Comparison of ENCODE assay signal across 8 mouse cellular contexts in genomic region chr7:98171141-98172073, GRCm38 (mm10). TPM values are rescaled to one million over a fixed set of nuclear protein-coding genes. Genes with fewer than 3 reads are reported as not detected.
DNase-seq lines count a peak whose midpoint lies in the region; ATAC-seq and TF ChIP-seq lines count a peak whose summit lies in the region.

No protein-coding gene starts in this region.

- H3K4me1 ChIP-seq in midbrain, embryonic 11.5 days (ENCODE audit: control insufficient read depth, insufficient read depth, low read length) = peaks cover 3% of the 10 kb centered on the region; the same call in 1 of the 2 replicates
- H3K4me1 ChIP-seq in midbrain, postnatal 0 days (ENCODE audit: insufficient read depth, low read length) = no peaks in the 10 kb centered on the region
- peaks cover 8% of the 10 kb centered on the region; the same call in 1 of the 2 replicates for H3K4me1 ChIP-seq in embryonic facial prominence, embryonic 11.5 days (ENCODE audit: control insufficient read depth, insufficient read depth, low read length)
- peaks cover 5% of the 10 kb centered on the region; the same call in 1 of the 2 replicates for H3K4me1 ChIP-seq in heart, embryonic 16.5 days (ENCODE audit: control insufficient read depth, insufficient read depth, low read length)
- peaks cover 67% of the 10 kb centered on the region for H3K4me1 ChIP-seq in liver, embryonic 11.5 days (replicated peaks; ENCODE audit: control insufficient read depth, insufficient read depth, low read length)
- H3K4me1 ChIP-seq in neural tube, embryonic 11.5 days (ENCODE audit: control insufficient read depth, insufficient read depth, low read length) = peaks cover 6% of the 10 kb centered on the region; the same call in 1 of the 2 replicates

- no peak for TF ChIP-seq CTCF in midbrain, postnatal 0 days (IDR thresholded peaks at IDR 0.05)

- DNase-seq in midbrain, embryonic 11.5 days (ENCODE audit: low spot score, missing footprints) = peak; percentile 83
- no peak for DNase-seq in midbrain, postnatal 0 days (ENCODE audit: low spot score)
- DNase-seq in embryonic facial prominence, embryonic 11.5 days (ENCODE audit: low spot score) = peak; percentile 74
- no peak for DNase-seq in liver, embryonic 11.5 days (ENCODE audit: low spot score)
- DNase-seq in neural tube, embryonic 11.5 days (ENCODE audit: low spot score) = peak; percentile 9
- no peak for DNase-seq in adrenal gland, adult 2 months

- no peak overlapping the region for H3K9ac ChIP-seq in midbrain, embryonic 11.5 days (ENCODE audit: low read length)
- no peak overlapping the region for H3K9ac ChIP-seq in midbrain, postnatal 0 days (replicated peaks; ENCODE audit: low read length, poor library complexity, severe bottlenecking)
- H3K9ac ChIP-seq in embryonic facial prominence, embryonic 11.5 days (replicated peaks; ENCODE audit: low read length) = no peak overlapping the region; the same call in 1 of the 2 replicates
- no peak overlapping the region for H3K9ac ChIP-seq in heart, embryonic 16.5 days (ENCODE audit: low read length)
- peak overlapping the region; percentile 59 for H3K9ac ChIP-seq in liver, embryonic 11.5 days (ENCODE audit: low read depth, low read length)
- no peak overlapping the region for H3K9ac ChIP-seq in neural tube, embryonic 11.5 days (ENCODE audit: low read length)

- H3K4me2 ChIP-seq in midbrain, embryonic 11.5 days = no peak overlapping the region
- no peak overlapping the region for H3K4me2 ChIP-seq in midbrain, postnatal 0 days (ENCODE audit: low read depth, low read length, poor library complexity, severe bottlenecking)
- no peak overlapping the region for H3K4me2 ChIP-seq in embryonic facial prominence, embryonic 11.5 days (ENCODE audit: low read depth, low read length)
- no peak overlapping the region for H3K4me2 ChIP-seq in heart, embryonic 16.5 days (ENCODE audit: low read depth, low read length)
- H3K4me2 ChIP-seq in liver, embryonic 11.5 days = peak overlapping the region; percentile 68
- no peak overlapping the region for H3K4me2 ChIP-seq in neural tube, embryonic 11.5 days (ENCODE audit: low read depth)

- H3K36me3 ChIP-seq in midbrain, embryonic 11.5 days (ENCODE audit: control insufficient read depth, insufficient read depth, low read length) = no peaks in the 10 kb centered on the region
- no peaks in the 10 kb centered on the region for H3K36me3 ChIP-seq in midbrain, postnatal 0 days (ENCODE audit: insufficient read depth, low read length)
- H3K36me3 ChIP-seq in embryonic facial prominence, embryonic 11.5 days (replicated peaks; ENCODE audit: control insufficient read depth, insufficient read depth, low read depth, low read length) = no peaks in the 10 kb centered on the region
- H3K36me3 ChIP-seq in heart, embryonic 16.5 days (ENCODE audit: control insufficient read depth, insufficient read depth) = no peaks in the 10 kb centered on the region
- no peaks in the 10 kb centered on the region; the same call in 1 of the 2 replicates for H3K36me3 ChIP-seq in liver, embryonic 11.5 days (ENCODE audit: control insufficient read depth, insufficient read depth, low read length)
- H3K36me3 ChIP-seq in neural tube, embryonic 11.5 days (ENCODE audit: control insufficient read depth, insufficient read depth, low read length) = no peaks in the 10 kb centered on the region

- no peaks in the 10 kb centered on the region for H3K9me3 ChIP-seq in midbrain, embryonic 11.5 days (ENCODE audit: control insufficient read depth, low read length)
- no peaks in the 10 kb centered on the region for H3K9me3 ChIP-seq in midbrain, postnatal 0 days (ENCODE audit: low read length)
- H3K9me3 ChIP-seq in embryonic facial prominence, embryonic 11.5 days (replicated peaks; ENCODE audit: control insufficient read depth, low read length) = no peaks in the 10 kb centered on the region
- no peaks in the 10 kb centered on the region for H3K9me3 ChIP-seq in heart, embryonic 16.5 days (replicated peaks; ENCODE audit: control insufficient read depth, low read length)
- H3K9me3 ChIP-seq in liver, embryonic 11.5 days (ENCODE audit: control insufficient read depth, low read length) = no peaks in the 10 kb centered on the region
- no peaks in the 10 kb centered on the region for H3K9me3 ChIP-seq in neural tube, embryonic 11.5 days (ENCODE audit: control insufficient read depth, low read length)

- ATAC-seq in midbrain, embryonic 11.5 days (ENCODE audit: low FRiP score) = 0 out of 2 replicates have a peak, but pooled peaks have one; percentile 38
- no peak for ATAC-seq in midbrain, postnatal 0 days (ENCODE audit: low FRiP score)
- peak; percentile 72 for ATAC-seq in embryonic facial prominence, embryonic 11.5 days (replicated peaks; ENCODE audit: insufficient number of reproducible peaks, low FRiP score, low TSS enrichment, low read depth)
- ATAC-seq in heart, embryonic 16.5 days (replicated peaks; ENCODE audit: extremely low read depth, insufficient read depth, low FRiP score) = peak; percentile 65
- peak; percentile 83 for ATAC-seq in liver, embryonic 11.5 days (replicated peaks; ENCODE audit: low FRiP score)
- ATAC-seq in neural tube, embryonic 11.5 days (ENCODE audit: insufficient read depth, low FRiP score, low TSS enrichment) = no peak
- no peak for ATAC-seq in activated CD4-positive, CD25-positive, alpha-beta regulatory T cell, adult 4 months

- H3K4me3 ChIP-seq in midbrain, embryonic 11.5 days (ENCODE audit: low read depth, low read length) = no peak overlapping the region
- no peak overlapping the region for H3K4me3 ChIP-seq in midbrain, postnatal 0 days (ENCODE audit: low read depth, low read length)
- no peak overlapping the region for H3K4me3 ChIP-seq in embryonic facial prominence, embryonic 11.5 days (ENCODE audit: low read depth, low read length)
- H3K4me3 ChIP-seq in heart, embryonic 16.5 days (ENCODE audit: low read length) = no peak overlapping the region
- peak overlapping the region; percentile 20; the same call in 1 of the 2 replicates for H3K4me3 ChIP-seq in liver, embryonic 11.5 days (ENCODE audit: low read depth, low read length)
- no peak overlapping the region for H3K4me3 ChIP-seq in neural tube, embryonic 11.5 days (ENCODE audit: low read depth, low read length)

- H3K27me3 ChIP-seq in midbrain, embryonic 11.5 days (ENCODE audit: control insufficient read depth, insufficient read depth, low read length) = no peaks in the 10 kb centered on the region
- no peaks in the 10 kb centered on the region for H3K27me3 ChIP-seq in midbrain, postnatal 0 days (ENCODE audit: insufficient read depth, low read length)
- no peaks in the 10 kb centered on the region for H3K27me3 ChIP-seq in embryonic facial prominence, embryonic 11.5 days (ENCODE audit: control insufficient read depth, insufficient read depth, low read length)
- no peaks in the 10 kb centered on the region for H3K27me3 ChIP-seq in heart, embryonic 16.5 days (ENCODE audit: control insufficient read depth, insufficient read depth, low read length)
- H3K27me3 ChIP-seq in liver, embryonic 11.5 days (replicated peaks; ENCODE audit: control insufficient read depth, insufficient read depth, low read length) = no peaks in the 10 kb centered on the region
- H3K27me3 ChIP-seq in neural tube, embryonic 11.5 days (ENCODE audit: control insufficient read depth, insufficient read depth, low read length) = no peaks in the 10 kb centered on the region

- 54% methylated on average over 6 of the region's 6 CpGs for WGBS in midbrain, embryonic 11.5 days
- 60% methylated on average over 6 of the region's 6 CpGs for WGBS in midbrain, postnatal 0 days
- WGBS in embryonic facial prominence, embryonic 11.5 days = 38% methylated on average over 6 of the region's 6 CpGs
- 64% methylated on average over 6 of the region's 6 CpGs for WGBS in heart, embryonic 16.5 days
- 25% methylated on average over 6 of the region's 6 CpGs for WGBS in liver, embryonic 11.5 days
- WGBS in neural tube, embryonic 11.5 days = 65% methylated on average over 6 of the region's 6 CpGs

- no peak overlapping the region for H3K27ac ChIP-seq in midbrain, embryonic 11.5 days (ENCODE audit: low read depth, low read length)
- H3K27ac ChIP-seq in midbrain, postnatal 0 days (ENCODE audit: low read depth, low read length) = no peak overlapping the region
- H3K27ac ChIP-seq in embryonic facial prominence, embryonic 11.5 days (replicated peaks; ENCODE audit: low read depth, low read length) = peak overlapping the region; percentile 47; the same call in 1 of the 2 replicates
- H3K27ac ChIP-seq in heart, embryonic 16.5 days (ENCODE audit: low read length) = no peak overlapping the region
- H3K27ac ChIP-seq in liver, embryonic 11.5 days (ENCODE audit: low read depth, low read length) = peak overlapping the region; percentile 85
- H3K27ac ChIP-seq in neural tube, embryonic 11.5 days (ENCODE audit: low read depth, low read length) = no peak overlapping the region

RNA-seq across cellular contexts. Expression of gene Capn5, which starts 6.7 kb away (rescaled TPM):
- polyA plus RNA-seq in midbrain, embryonic 11.5 days (2014; fragmentation: Nextera tagmentation; extraction: Ambion mirVana) = 3.5 and 3.7 TPM in 2 replicates
- 40.0 and 51.9 TPM in 2 replicates for total RNA-seq in midbrain, postnatal 0 days (2014; rRNA removed)
- polyA plus RNA-seq in midbrain, postnatal 0 days (2015; fragmentation: Nextera tagmentation; extraction: Ambion mirVana) = 20.7 and 20.9 TPM in 2 replicates
- polyA plus RNA-seq in embryonic facial prominence, embryonic 11.5 days (2014; fragmentation: Nextera tagmentation; extraction: Ambion mirVana) = 2.3 and 2.6 TPM in 2 replicates
- 5.0 and 7.4 TPM in 2 replicates for polyA plus RNA-seq in heart, embryonic 16.5 days (2015; fragmentation: Nextera tagmentation; extraction: Ambion mirVana)
- 20.0 and 20.1 TPM in 2 replicates for polyA plus RNA-seq in liver, embryonic 11.5 days (2014; fragmentation: Nextera tagmentation; extraction: Ambion mirVana)
- 8.0 and 8.2 TPM in 2 replicates for polyA plus RNA-seq in neural tube, embryonic 11.5 days (2014; fragmentation: Nextera tagmentation; extraction: Ambion mirVana)
- 1 to 10 TPM; 4.1 to 6.1 TPM for total RNA-seq in adrenal gland, adult 2 months (2021)
- 8.4 and 11.2 TPM in 2 replicates for polyA plus RNA-seq in adrenal gland, adult 2 months (2012; rRNA removed)
- 1 to 10 TPM in 1 of 2 experiments, under 1 TPM in 1; 0.79 to 2.1 TPM for polyA plus RNA-seq in activated CD4-positive, CD25-positive, alpha-beta regulatory T cell, adult 4 months (2017; shearing (Covaris generic))

RNA-seq across cellular contexts. Expression of gene Omp, which starts 26.1 kb away (rescaled TPM):
- polyA plus RNA-seq in midbrain, embryonic 11.5 days (2014; fragmentation: Nextera tagmentation; extraction: Ambion mirVana) = 0.18 and 0.23 TPM in 2 replicates
- 0.55 and 0.57 TPM in 2 replicates for total RNA-seq in midbrain, postnatal 0 days (2014; rRNA removed)
- polyA plus RNA-seq in midbrain, postnatal 0 days (2015; fragmentation: Nextera tagmentation; extraction: Ambion mirVana) = 0.22 and 0.46 TPM in 2 replicates
- 0.15 and 0.25 TPM in 2 replicates for polyA plus RNA-seq in embryonic facial prominence, embryonic 11.5 days (2014; fragmentation: Nextera tagmentation; extraction: Ambion mirVana)
- 0.17 and 0.26 TPM in 2 replicates for polyA plus RNA-seq in heart, embryonic 16.5 days (2015; fragmentation: Nextera tagmentation; extraction: Ambion mirVana)
- polyA plus RNA-seq in liver, embryonic 11.5 days (2014; fragmentation: Nextera tagmentation; extraction: Ambion mirVana) = 0.62 and 0.70 TPM in 2 replicates
- 0.22 and 0.24 TPM in 2 replicates for polyA plus RNA-seq in neural tube, embryonic 11.5 days (2014; fragmentation: Nextera tagmentation; extraction: Ambion mirVana)
- total RNA-seq in adrenal gland, adult 2 months (2021) = 1 to 10 TPM in 1 of 2 experiments, under 1 TPM in 1; 0.17 to 5.7 TPM
- polyA plus RNA-seq in adrenal gland, adult 2 months (2012; rRNA removed) = 3.3 and 10.3 TPM in 2 replicates
- polyA plus RNA-seq in activated CD4-positive, CD25-positive, alpha-beta regulatory T cell, adult 4 months (2017; shearing (Covaris generic)) = not detected

RNA-seq across cellular contexts. Expression of gene B3gnt6, which starts 27.9 kb away (rescaled TPM):
- polyA plus RNA-seq in midbrain, embryonic 11.5 days (2014; fragmentation: Nextera tagmentation; extraction: Ambion mirVana) = 0.07 TPM in 1 of 2 replicates, not detected in the other
- 1.5 and 2.0 TPM in 2 replicates for total RNA-seq in midbrain, postnatal 0 days (2014; rRNA removed)
- 1.3 TPM in 2 replicates for polyA plus RNA-seq in midbrain, postnatal 0 days (2015; fragmentation: Nextera tagmentation; extraction: Ambion mirVana)
- not detected in 2 replicates for polyA plus RNA-seq in embryonic facial prominence, embryonic 11.5 days (2014; fragmentation: Nextera tagmentation; extraction: Ambion mirVana)
- polyA plus RNA-seq in heart, embryonic 16.5 days (2015; fragmentation: Nextera tagmentation; extraction: Ambion mirVana) = 0.17 and 0.24 TPM in 2 replicates
- 0.09 TPM in 1 of 2 replicates, not detected in the other for polyA plus RNA-seq in liver, embryonic 11.5 days (2014; fragmentation: Nextera tagmentation; extraction: Ambion mirVana)
- 0.16 and 0.39 TPM in 2 replicates for polyA plus RNA-seq in neural tube, embryonic 11.5 days (2014; fragmentation: Nextera tagmentation; extraction: Ambion mirVana)
- under 1 TPM in 1 of 2 experiments, not detected in 1; 0.78 TPM for total RNA-seq in adrenal gland, adult 2 months (2021)
- 0.19 and 0.20 TPM in 2 replicates for polyA plus RNA-seq in adrenal gland, adult 2 months (2012; rRNA removed)
- polyA plus RNA-seq in activated CD4-positive, CD25-positive, alpha-beta regulatory T cell, adult 4 months (2017; shearing (Covaris generic)) = not detected

RNA-seq across cellular contexts. Expression of gene Myo7a, which starts 52.1 kb away (rescaled TPM):
- 10.1 and 11.1 TPM in 2 replicates for polyA plus RNA-seq in midbrain, embryonic 11.5 days (2014; fragmentation: Nextera tagmentation; extraction: Ambion mirVana)
- total RNA-seq in midbrain, postnatal 0 days (2014; rRNA removed) = 66.0 and 74.3 TPM in 2 replicates
- polyA plus RNA-seq in midbrain, postnatal 0 days (2015; fragmentation: Nextera tagmentation; extraction: Ambion mirVana) = 11.1 and 14.6 TPM in 2 replicates
- polyA plus RNA-seq in embryonic facial prominence, embryonic 11.5 days (2014; fragmentation: Nextera tagmentation; extraction: Ambion mirVana) = 9.7 and 10.7 TPM in 2 replicates
- polyA plus RNA-seq in heart, embryonic 16.5 days (2015; fragmentation: Nextera tagmentation; extraction: Ambion mirVana) = 4.8 and 6.5 TPM in 2 replicates
- 20.1 and 20.7 TPM in 2 replicates for polyA plus RNA-seq in liver, embryonic 11.5 days (2014; fragmentation: Nextera tagmentation; extraction: Ambion mirVana)
- 11.3 and 13.5 TPM in 2 replicates for polyA plus RNA-seq in neural tube, embryonic 11.5 days (2014; fragmentation: Nextera tagmentation; extraction: Ambion mirVana)
- total RNA-seq in adrenal gland, adult 2 months (2021) = 100 to 1,000 TPM; 140 to 146 TPM
- polyA plus RNA-seq in adrenal gland, adult 2 months (2012; rRNA removed) = 136 and 180 TPM in 2 replicates
- polyA plus RNA-seq in activated CD4-positive, CD25-positive, alpha-beta regulatory T cell, adult 4 months (2017; shearing (Covaris generic)) = 1 to 10 TPM; 1.1 to 1.6 TPM

Comparison
In these comparisons a context has a peak if more than half of its experiments do, and no peak if none do; other contexts are left out.
1. ATAC-seq: peak in midbrain, embryonic 11.5 days (single experiment), embryonic facial prominence, embryonic 11.5 days (single experiment), heart, embryonic 16.5 days (single experiment) and liver, embryonic 11.5 days (single experiment); none in midbrain, postnatal 0 days (single experiment), neural tube, embryonic 11.5 days (single experiment) and activated CD4-positive, CD25-positive, alpha-beta regulatory T cell, adult 4 months (single experiment).
2. DNase-seq: peak in midbrain, embryonic 11.5 days (single experiment), embryonic facial prominence, embryonic 11.5 days (single experiment) and neural tube, embryonic 11.5 days (single experiment); none in midbrain, postnatal 0 days (single experiment), liver, embryonic 11.5 days (single experiment) and adrenal gland, adult 2 months (single experiment).
3. H3K27ac ChIP-seq: peak in embryonic facial prominence, embryonic 11.5 days (single experiment) and liver, embryonic 11.5 days (single experiment); none in midbrain, embryonic 11.5 days (single experiment), midbrain, postnatal 0 days (single experiment), heart, embryonic 16.5 days (single experiment) and neural tube, embryonic 11.5 days (single experiment).